Mouse (Mus musculus) liver, adult 2 months (tissue): ENCODE results near the gene Nr0b2.
A peak's percentile ranks its signal among the peaks of the same experiment; 100 is the strongest.

Experiments
- CTCF ChIP-seq: fragments of 200-500 bp; IDR thresholded peaks from 2 replicates; pipeline ENCODE4 v1.5.1; 2011; ENCODE audit warnings: low read depth, low read length, control low read depth
- POLR2A ChIP-seq: fragments of 200-500 bp; IDR thresholded peaks from 2 replicates; pipeline ENCODE4 v1.6.1; 2011; ENCODE audit warnings: low read length, control low read depth; ENCODE audit not compliant: insufficient read depth; ENCODE audit errors: extremely low read depth

- no peak for TF ChIP-seq CTCF
- TF ChIP-seq POLR2A: 0 out of 2 replicates have a peak, but pooled peaks have one; percentile 12
Observed at GRCm38 (mm10) chr4:133559846-133560245, 6.7 kb downstream of the Nr0b2 start.
